Mouse (Mus musculus) ES-Bruce4 (cell line): ENCODE measurements at regions not wholly inside any gene's neighbourhood (a gene's known extent, or its start where the extent isn't known, plus 50 kb on each side); places are given as distances from the start of the nearest gene placed in this dataset.

Experiments
- CTCF ChIP-seq: IDR thresholded peaks from one replicate; pipeline ENCODE4 v1.8.1; 2011; ENCODE audit warnings: low read depth, low read length
- EP300 ChIP-seq: IDR thresholded peaks from 2 replicates; pipeline ENCODE4 v1.6.1; 2011; ENCODE audit warnings: low read depth, low read length; ENCODE audit not compliant: insufficient read depth
- POLR2A ChIP-seq: IDR thresholded peaks from one replicate; pipeline ENCODE4 v1.8.1; 2011; ENCODE audit warnings: low read length; ENCODE audit not compliant: insufficient read depth

GRCm38 (mm10) chr17:45209387-45209663, 224.2 kb downstream of the Cdc5l start:
- TF ChIP-seq CTCF (no peak), POLR2A (no peak), EP300 (no peak)
